Mouse (Mus musculus) myocyte (in vitro differentiated cells): Measurements from ENCODE around the gene Prkg2.

Source experiments
- CEBPB ChIP-seq: IDR thresholded peaks from 2 replicates; pipeline ENCODE4 v1.6.1; 2011; ENCODE audit warnings: mild to moderate bottlenecking, moderate library complexity; ENCODE audit not compliant: poor library complexity, insufficient read depth, severe bottlenecking
- E2F4 ChIP-seq: IDR thresholded peaks from one replicate; pipeline ENCODE4 v1.6.1; 2011; ENCODE audit warnings: mild to moderate bottlenecking, control low read depth, moderate library complexity; ENCODE audit not compliant: insufficient read depth
- MAX ChIP-seq: IDR thresholded peaks from one replicate; pipeline ENCODE4 v1.6.1; 2011; ENCODE audit warnings: low read depth, mild to moderate bottlenecking, control low read depth
- MYOD1 ChIP-seq, 3 experiments: IDR thresholded peaks; one replicate each; pipeline ENCODE4 v1.6.1; 2011; ENCODE audit warnings: control low read depth in 2 of 3, low read depth in 2 of 3, mild to moderate bottlenecking in 2 of 3, moderate library complexity in 1 of 3; ENCODE audit not compliant: insufficient read length in 2 of 3, control insufficient read depth in 1 of 3
- POLR2A ChIP-seq: IDR thresholded peaks from one replicate; pipeline ENCODE4 v1.6.1; 2011; ENCODE audit warnings: low read depth, mild to moderate bottlenecking, control low read depth, moderate library complexity; ENCODE audit not compliant: insufficient read length
- TCF12 ChIP-seq: IDR thresholded peaks from one replicate; pipeline ENCODE4 v1.6.1; 2011; ENCODE audit warnings: mild to moderate bottlenecking, control low read depth; ENCODE audit not compliant: poor library complexity, insufficient read depth, severe bottlenecking
- TCF3 ChIP-seq: IDR thresholded peaks from one replicate; pipeline ENCODE4 v1.6.1; 2011; ENCODE audit warnings: low read depth, control low read depth; ENCODE audit not compliant: insufficient read length

GRCm38 (mm10) chr5:99083955-99084354, 46.8 kb upstream of the Prkg2 start:
- TF ChIP-seq MYOD1 (IDR thresholded peaks at IDR 0.05; ENCODE audit: control insufficient read depth in 1 of 3, insufficient read length in 2 of 3, low read depth in 2 of 3), result no peak
- no peak for TF ChIP-seq POLR2A
- no peak for TF ChIP-seq TCF3
- no peak for TF ChIP-seq TCF12
- no peak for TF ChIP-seq E2F4
- TF ChIP-seq CEBPB, result no peak
- TF ChIP-seq MAX, result no peak
